Mouse (Mus musculus) MN1 (cell line): ENCODE data around the gene Naa30.
"Not testable (repeated sequence)": the region's sequence is repeated elsewhere in the genome, so short reads cannot be mapped to it uniquely, and the experiment has no call there.

Experiments used
- DNase-seq: peaks from one replicate; pipeline ENCODE4 v3.0.0-alpha.2; 2016; ENCODE audit warnings: low spot score

The Naa30 gene

DNA sequence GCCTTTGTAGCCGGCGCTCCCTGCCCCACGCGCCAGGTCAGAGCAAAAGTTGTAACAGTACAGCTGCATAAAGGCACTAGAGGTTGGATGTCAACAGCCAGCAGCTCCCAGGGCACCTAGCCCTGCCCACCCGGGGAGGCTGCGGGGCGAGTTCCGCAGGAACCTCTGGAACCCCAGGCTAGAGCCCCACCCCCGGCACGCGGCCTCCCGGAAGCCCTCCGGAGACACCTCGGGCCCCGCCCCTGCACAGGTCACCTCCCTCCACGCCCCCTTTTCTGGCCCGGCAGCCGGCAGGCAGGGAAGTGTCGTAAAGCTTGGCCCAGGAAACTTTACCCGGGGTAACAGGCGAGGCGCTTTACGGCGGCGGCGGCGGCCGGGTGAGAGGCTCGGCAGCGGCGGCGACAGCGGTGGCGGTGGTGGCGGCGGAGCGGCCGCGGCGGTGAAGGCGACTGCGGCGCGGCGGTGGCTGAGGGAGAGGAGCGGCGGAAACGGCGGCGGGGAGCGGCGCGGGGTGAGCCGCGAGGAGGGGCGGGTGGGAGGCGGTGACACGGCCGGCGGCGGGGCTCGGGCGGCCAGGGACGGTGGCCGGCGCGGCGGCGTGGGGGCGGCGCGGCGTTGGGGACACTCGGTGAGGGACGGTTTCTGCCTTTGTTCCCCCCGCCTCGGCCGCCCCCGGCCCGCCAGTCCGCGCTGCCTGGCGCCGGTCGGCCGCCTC lies at the start of gene Naa30:
Gene Naa30, plus strand, starts transcription at position 360 of the 715 bp plus-strand sequence.
- DNase-seq: peak; percentile 95

DNA sequence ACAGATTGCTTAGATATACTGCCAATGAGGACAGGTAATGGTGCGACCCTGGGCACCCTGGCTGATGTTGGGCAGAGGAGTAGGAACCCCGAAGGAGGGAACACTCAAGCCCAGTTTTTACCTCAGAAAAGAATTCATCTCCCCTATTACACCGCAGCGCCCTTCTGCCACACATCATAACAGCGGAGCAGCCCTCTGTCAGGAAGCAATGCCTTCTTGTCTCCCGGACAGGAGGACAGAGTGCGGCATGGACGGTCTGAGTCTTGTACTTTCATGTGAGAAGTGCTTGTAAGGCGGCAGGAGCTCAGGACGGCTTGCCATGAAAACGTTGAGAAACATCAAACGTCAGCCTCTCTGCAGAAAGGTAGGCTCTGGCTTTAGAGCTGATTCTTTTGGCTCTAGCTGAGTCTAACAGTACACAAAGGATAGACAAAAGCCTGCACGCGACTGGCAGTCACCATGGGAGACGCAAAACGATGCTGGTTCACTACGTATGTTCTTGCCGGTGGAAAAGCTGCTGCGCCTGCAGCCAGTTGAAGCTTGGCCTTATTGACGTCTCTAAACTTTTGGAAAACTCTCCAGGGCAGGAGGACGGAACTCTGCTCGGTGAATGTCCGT lies 44.8 kb upstream of the Naa30 start:
- no peak for DNase-seq

DNA sequence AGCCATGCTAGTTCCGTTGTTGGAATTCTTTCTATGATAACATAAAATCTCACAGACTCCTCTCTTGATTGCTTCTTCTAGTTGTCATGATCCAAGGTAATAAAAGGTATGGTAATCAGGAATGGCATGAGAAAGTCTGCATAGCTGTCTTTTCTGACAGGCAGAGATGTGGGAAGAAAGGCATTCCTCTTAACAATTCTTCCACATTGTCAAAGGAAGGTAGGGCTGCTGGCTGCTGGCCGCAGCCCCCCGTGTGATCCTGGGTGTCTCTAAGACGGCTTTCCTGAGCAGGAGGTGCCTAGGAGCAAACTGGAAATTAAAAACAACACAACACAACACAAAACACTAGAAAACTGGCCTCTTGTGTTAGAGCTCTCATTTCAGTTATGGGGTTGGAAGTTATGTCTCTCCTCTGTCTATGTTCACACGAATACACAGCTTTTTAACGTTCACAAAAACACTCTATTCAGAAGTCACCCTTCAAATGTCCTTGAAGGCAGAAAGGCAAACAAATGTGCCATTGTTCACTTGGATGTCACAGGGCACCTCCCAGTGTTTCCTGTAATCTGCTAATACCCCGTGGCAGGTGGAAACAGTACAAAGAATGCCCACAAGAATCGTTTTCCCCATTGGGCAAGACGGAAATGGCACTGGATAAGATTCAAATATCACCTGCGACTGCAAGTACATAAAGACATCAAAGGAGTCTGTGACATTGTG lies 43.3 kb upstream of the Naa30 start:
- no peak for DNase-seq

DNA sequence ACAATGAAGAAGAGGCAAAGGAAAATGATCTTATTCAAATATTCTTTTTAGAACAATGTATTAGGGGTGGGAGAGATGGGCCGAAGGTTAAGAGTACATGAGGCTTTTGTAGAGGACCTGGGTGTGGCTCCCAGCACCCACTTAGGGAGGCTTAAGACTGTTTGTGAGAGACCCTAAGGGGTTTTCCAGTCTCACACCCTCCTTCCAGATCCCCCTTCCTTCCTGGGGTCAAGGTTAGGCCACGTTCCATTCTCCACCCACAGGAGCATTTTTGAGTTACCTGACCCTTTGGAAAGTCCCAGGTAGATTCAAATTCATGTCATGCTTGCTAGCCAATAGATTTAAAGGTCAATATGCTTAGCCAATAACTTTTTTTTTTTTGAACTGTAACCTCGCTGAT lies 39.6 kb upstream of the Naa30 start:
- no peak for DNase-seq

DNA sequence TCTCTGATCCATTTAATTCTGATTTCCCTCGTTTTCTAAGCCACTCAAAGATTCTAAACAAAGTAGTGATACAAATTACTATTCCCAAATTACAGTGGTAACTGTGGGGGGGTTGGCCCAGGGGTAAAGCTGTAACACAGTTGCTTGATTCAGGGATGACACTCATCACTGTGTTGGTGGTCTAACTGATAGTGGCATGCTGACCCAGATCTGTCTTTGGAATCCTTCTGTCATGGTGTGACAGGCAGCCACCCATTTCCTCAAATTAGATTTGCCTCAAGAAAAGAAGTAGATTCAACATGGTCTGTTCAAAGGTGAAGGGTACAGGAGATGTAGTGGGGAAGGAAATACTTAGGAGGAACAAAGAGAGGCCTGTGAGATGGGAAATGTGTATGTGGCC lies 33.9 kb upstream of the Naa30 start:
- DNase-seq: no peak

DNA sequence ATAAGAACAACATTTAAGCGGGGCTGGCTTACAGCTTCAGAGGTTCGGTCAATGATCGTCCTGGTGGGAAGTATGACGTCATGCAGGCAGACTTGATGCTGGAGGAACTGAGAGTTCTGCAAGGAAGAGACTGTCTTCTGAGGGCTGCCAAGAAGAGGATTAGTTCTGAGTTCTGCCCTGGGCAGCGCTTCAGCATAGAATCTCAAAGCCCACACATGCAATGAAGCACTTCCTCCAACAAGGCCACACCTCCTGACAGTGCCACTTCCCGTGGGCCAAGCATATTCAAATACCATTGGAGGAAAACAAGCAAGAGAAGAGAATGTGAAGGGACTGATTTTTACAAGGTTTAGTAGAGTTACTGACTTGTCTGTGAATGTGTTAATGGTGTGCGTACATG lies 31.3 kb upstream of the Naa30 start:
- no peak for DNase-seq

DNA sequence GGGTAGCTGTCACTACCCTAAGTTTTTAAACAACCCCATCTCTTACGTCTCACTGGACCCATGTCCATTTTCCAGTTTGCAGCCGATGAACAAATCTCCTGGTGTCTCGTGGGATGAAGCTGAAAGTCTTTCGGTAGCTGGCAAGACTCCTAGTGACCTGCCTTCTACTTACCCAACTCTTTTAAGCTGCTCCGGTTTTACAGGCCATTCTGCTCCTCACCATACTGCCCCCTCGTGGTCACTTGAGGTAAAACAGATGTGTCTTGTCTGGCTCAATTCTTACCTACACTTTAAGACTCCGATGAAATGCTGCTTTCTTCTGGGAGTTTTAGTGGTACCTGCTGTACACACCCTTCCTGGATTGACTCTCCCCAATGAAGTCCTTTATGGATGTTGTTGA lies 18.2 kb upstream of the Naa30 start:
- peak; percentile 42 for DNase-seq

DNA sequence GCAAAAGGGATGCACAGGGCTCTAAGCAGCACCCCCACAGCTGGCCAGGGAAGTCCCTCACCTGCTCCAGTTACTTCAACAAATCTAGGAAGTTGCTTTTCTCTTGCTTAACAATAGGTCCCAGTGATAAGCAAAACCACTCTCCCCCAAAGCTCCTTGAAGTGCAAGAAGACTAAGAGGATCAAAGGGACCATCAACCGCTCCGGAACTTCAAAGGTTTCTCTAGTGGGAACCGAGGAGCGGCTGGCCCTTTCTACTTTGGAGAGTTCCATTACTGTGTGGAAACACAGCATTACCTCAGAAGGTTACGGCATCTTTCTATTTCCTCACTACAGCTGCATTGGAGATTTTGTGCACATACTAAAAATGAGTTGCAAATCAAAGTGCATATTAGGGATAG lies 16.5 kb upstream of the Naa30 start:
- DNase-seq: no peak

DNA sequence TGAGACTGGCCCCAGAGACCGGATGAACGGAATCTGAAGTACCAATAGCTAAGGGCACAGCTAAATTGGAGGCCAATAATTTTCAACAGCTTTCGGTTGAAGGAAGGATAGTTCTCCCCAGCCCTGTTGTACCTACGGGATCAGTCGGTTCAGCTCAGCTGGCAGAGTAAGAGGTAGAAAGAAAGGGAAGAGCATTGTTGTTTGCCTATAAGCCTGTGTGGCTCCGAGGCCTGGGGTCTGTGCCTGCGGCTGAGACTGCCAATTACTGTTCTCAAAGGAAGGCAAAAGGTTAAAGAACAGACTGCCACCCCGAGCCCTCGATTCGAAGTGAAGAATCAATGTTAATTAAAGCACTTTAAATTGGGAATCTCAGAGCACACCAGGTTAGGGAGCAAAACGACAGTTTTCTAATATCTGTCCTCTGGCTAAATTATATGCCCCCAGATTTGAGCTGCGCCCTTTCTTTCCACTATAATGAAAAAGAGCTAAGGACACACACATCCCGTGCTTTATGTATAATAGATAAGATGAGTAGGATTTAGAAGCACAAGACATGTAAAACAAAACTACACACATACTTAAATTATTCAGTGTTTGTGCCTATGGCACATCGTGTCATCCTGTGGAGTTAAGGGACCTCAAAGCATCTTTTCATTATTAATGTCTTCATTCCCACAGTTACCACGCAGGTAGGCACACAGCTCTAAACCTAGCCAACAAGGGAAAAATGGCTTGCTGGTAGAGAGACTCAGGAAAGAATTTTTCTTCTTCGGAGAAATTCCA lies 13.7 kb upstream of the Naa30 start:
- DNase-seq: no peak

DNA sequence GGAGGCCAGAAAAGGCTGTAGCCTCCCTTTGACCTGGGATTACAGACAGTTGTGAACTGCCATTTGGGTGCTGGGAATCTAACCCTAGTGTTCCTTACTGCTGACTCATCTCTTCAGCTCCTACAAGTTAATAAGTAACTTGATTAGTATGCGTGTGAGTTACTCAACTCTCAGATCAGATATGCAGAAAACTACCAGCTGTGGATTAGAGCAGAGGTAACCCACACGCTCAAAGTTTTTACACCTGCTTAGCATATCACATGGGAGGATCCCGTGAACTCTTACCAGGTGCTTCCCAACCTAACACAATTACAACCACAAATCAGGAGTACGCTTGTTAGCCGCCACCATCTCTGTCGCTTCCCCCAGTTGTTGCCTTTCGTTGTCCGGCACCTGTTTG lies 740 bp upstream of the Naa30 start:
- DNase-seq: peak; percentile 13

DNA sequence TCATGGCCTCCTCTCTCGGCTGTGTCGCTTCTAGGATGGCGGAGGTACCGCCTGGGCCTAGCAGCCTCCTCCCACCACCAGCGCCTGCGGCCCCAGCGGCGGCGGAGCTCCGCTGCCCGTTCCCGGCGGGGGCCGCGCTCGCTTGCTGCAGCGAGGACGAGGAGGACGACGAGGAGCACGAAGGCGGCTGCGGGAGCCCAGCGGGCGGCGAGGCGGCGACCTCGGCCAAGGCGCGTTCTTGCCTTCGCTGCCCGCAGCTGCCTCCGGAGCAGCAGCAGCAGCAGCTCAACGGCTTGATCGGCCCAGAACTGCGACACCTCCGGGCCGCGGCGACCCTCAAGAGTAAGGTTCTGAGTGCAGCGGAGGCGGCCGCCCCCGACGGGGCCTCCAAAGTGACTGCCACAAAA lies 559 bp downstream of the Naa30 start:
- DNase-seq: peak; percentile 59

DNA sequence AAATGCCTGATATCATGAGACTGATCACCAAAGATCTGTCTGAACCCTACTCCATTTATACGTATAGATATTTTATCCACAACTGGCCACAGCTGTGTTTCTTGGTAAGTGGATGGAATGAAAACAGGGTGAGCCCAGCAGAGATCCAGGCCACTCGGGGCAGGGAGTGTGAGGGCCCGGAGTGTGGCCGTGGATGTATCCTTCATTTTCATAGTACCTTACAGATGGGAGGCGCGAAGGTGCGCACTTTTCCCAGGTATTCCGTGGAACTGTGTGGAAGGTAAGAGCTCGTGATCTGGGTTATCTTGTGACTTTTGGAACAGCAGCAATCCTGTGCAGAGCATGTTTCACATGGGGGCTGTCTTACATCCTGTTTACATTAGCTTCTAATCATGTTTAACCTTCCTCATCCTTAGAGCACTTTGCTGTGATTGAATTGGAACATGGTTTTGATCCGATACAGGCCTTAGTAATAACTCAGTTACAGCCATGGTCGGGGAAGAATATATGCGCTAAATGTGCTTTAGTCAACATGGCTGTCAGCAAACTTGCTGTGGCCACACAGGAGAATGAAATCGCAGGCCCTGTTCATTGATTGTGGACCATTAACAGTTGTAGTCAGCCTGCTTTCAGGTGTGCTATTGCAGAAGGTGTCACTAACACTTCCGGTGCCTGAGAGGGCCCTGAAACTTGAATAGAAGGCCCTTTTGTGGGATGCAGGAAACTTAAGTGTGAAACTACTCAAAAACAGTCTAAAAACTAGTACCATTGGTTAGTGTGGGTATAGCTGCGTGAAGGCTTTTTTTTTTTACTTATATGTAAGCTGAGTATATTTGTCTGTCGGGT lies 1.5 kb downstream of the Naa30 start:
- peak; percentile 19 for DNase-seq

DNA sequence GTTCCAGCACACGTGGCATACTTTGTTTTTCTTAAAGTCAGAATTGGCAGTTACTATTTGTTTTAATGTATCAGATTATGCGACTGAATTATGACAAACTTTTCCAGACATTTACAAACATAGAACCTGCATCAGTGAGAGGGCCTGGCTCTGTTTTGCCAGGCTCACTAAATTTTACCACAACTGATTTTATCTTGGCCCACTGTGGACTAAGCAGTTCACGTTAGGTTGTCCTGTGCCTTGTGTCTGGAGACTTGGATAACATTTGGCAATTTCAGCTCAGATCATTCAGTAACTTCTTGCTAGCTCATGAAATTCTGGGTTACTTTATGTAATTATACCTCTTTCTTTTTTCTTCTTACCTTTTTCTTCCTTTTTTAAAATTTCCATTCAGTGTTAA lies 7.7 kb downstream of the Naa30 start:
- DNase-seq: no peak

DNA sequence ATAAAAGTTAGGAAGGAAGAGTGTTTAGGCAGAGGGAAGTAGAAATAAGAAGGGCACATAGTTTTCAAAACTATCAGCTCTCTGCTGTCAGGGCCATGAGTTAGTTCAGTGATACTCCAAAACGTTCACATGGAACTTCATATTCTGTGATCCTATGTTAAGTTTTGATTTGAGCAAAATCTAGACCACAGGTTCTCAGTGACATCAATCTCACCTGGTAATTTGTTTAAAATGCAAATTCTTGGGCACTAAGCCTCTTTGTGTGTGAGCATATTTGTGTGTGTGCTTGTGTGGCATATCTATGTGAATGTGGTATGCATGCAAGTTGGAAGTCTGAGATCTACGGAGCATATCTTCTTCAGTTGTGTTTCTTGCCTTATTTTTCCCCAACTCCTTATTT lies 14.2 kb downstream of the Naa30 start:
- DNase-seq: no peak

DNA sequence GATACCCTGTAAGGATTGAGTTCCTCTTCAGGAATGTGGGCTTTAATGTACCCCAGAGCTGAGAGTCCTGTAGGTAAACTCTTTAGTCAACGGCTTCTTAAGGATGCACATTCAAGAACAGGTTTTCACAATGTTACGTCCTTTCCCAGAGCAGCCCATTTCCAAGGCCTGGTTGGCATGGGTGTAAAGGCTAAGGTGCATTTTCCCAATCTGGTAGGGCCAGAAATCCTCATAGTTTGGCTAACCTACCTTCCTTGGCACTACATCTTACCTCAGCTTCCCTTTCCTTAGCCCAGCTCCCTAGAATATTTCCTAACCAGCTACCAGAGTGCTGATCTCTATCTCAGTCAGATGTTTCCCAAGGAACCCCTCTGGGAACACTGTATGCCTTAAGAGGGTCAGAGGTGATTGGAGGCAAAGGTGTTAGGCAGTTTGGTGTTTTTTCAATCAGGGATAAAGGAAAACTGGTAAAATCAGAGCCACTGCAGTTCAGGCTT lies 25.1 kb downstream of the Naa30 start:
- no peak for DNase-seq

DNA sequence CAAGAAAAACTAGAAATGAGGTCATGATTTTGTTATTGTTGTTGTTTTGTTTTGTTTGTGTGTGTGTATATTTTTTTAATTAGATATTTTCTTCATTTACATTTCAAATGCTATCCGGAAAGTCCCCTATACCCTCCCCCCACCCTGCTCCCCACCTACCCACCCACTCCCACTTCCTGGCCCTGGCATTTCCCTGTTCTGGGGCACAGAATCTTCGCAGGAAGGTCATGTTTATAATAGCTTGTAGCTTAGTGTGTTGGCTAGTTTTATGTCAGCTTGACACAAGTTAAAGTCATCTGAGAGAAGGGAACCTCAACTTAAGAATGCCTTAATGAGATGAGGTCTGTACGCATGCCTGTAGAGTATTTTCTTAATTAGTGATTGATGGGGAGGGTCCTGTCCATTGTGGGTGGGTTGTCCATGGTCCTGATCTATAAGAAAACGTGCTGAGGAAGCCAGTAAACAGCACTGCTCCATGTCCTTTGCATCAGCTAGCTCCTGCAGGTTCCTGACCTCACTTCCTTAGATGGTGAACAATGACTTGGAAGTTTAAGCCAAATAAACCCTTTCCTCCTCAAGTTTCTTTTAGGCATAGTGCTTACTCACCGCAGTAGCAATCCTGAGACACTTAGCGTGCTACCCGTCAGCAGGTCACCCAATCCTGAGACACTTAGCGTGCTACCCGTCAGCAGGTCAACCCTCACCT lies 29.2 kb downstream of the Naa30 start:
- DNase-seq: no peak

DNA sequence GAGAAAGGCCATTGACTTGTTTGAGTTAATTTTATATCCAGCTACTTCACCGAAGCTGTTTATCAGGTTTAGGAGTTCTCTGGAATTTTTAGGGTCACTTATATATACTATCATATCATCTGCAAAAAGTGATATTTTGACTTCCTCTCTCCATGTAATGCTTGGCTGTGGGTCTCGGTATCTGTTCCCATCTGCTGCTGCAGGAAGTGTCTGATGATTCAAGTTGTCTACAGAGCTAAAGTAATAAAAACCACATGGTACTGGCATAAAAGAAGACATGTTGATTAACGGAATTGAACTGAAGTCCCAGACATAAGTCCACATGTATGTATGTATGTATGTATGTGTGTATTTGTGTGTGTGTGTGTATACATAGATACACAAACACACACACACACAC lies 38.2 kb downstream of the Naa30 start:
- DNase-seq: not testable (repeated sequence)

DNA sequence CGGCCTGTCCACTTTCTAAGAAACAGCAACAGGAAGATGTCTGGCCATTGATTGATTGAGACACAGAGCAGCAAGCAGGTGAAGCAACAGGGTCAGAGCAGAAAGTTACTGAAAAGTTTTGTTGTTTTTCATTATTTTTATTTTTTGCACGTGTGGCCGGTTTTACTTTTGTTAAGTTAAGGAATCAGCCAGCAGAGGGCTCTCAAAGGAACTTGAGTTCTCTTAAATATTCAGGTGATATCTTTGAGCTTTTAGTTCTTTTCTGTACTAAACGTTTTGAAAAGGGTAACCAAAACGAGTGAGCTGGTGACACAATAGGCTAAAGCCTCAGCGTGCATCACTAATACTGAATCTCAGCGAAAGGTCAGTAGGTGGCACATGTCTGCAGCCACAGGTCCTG lies 46.7 kb downstream of the Naa30 start:
- no peak for DNase-seq

DNA sequence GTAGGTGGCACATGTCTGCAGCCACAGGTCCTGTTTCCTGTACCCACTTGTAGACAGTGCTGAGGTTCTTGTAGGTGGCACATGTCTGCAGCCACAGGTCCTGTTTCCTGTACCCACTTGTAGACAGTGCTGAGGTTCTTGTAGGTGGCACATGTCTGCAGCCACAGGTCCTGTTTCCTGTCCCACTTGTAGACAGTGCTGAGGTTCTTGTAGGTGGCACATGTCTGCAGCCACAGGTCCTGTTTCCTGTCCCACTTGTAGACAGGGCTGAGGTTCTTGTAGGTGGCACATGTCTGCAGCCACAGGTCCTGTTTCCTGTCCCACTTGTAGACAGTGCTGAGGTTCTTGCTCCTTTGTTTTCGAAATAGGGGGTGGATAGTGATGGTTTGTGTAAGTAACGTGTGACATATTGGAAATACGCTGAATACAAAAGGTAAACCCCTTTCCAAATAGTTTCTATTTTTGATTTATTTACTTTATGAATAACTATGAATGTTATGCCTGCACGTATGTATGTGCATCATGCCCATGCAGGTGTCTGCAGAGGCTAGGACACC lies 47.5 kb downstream of the Naa30 start:
- DNase-seq: not testable (repeated sequence)

DNA sequence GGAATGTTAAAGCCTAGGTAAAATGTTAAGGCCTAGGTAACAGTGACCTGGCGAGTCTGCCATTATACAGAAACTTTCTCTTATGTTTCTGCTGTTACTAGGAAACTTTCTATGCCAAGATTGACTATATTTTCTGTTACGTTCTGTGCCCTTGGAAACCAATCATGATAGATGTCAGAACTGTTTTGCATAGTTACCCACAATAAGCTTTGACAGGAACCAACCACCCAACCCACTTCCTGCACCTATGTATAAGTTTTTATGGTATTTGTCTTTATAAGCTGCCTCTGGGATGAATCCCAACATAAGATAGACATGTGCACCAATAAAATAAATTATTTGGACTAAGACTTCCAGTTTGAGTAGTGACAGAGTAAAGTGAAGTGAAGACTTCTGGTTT lies 49.7 kb downstream of the Naa30 start:
- no peak for DNase-seq

DNA sequence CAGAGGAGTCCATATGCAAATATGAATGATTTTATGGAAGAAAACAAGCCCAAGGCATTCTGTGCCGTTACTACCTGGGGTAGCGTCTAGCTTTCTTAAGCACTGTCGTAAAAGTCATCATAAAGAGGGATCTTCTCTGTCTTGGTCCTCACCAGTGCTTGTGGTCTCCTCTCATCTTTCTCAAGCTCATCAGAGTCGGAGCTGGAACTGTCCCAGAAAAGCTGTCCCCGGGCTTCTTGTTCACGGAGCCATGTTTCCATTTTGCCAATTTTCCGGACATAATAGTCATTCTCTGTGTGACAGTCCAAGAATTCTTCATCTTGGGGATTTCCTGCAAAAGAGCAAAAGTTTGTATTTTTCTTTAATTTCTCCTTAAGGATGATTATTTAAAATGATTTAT lies 54.4 kb downstream of the Naa30 start:
- no peak for DNase-seq
